Mouse (Mus musculus) embryonic facial prominence, embryonic 12.5 days (tissue): ENCODE measurements around the gene Zfp273. TPM values are rescaled to one million over a fixed set of nuclear protein-coding genes. Genes with fewer than 3 reads are reported as not detected.
"Not testable (repeated sequence)": the region's sequence is repeated elsewhere in the genome, so short reads cannot be mapped to it uniquely, and the experiment has no call there.

Experiments used
- ATAC-seq: fragments of 200-750 bp; cut with Nextera tagmentation; 2 replicates; pipeline ENCODE4 v1.8.0; 2017; ENCODE audit not compliant: insufficient number of reproducible peaks, insufficient read depth, low FRiP score, low TSS enrichment
- H3K27ac ChIP-seq: fragments of 300-500 bp; sonication (generic); 2 replicates; pipeline ENCODE4 v1.5.1; 2016; ENCODE audit warnings: mild to moderate bottlenecking
- H3K27me3 ChIP-seq: fragments of 300-500 bp; sonication (generic); 2 replicates; pipeline ENCODE4 v1.6.1; 2016; ENCODE audit warnings: mild to moderate bottlenecking, moderate library complexity
- H3K36me3 ChIP-seq: fragments of 300-500 bp; sonication (generic); 2 replicates; pipeline ENCODE4 v1.6.1; 2016; ENCODE audit warnings: mild to moderate bottlenecking
- H3K4me1 ChIP-seq: fragments of 300-500 bp; sonication (generic); 2 replicates; pipeline ENCODE4 v1.6.1; 2016
- H3K4me2 ChIP-seq: fragments of 300-500 bp; sonication (generic); replicated peaks from 2 replicates; pipeline ENCODE4 v1.6.1; 2016; ENCODE audit warnings: mild to moderate bottlenecking, moderate library complexity
- H3K4me3 ChIP-seq: fragments of 300-500 bp; sonication (generic); 2 replicates; pipeline ENCODE4 v1.5.1; 2016; ENCODE audit warnings: mild to moderate bottlenecking
- H3K9ac ChIP-seq: fragments of 300-500 bp; sonication (generic); 2 replicates; pipeline ENCODE4 v1.6.1; 2016; ENCODE audit warnings: mild to moderate bottlenecking, moderate library complexity
- H3K9me3 ChIP-seq: fragments of 300-500 bp; sonication (generic); 2 replicates; pipeline ENCODE4 v1.6.1; 2016; ENCODE audit warnings: mild to moderate bottlenecking, moderate library complexity
- WGBS: fragments of 180-500 bp; shearing (Covaris S2); methylation state at CpG from one replicate; pipeline ENCODE4 v1.1.7; 2016; 5-methylcytosine and 5-hydroxymethylcytosine counted together
- polyA plus RNA-seq: library from polyadenylated mRNA; unstranded; fragments of >200 nt; fragmentation: Nextera tagmentation; extraction: Ambion mirVana; gene quantifications from 2 replicates; pipeline ENCODE4 v1.2.1, GENCODE M21; 2016

Zfp273 gene
- polyA plus RNA-seq, 1 experiment from 2014 or later = 9.6 TPM

GRCm38 (mm10) chr13:67876049-67876698 lies 62.6 kb downstream of the Zfp273 start:
- not testable (repeated sequence) for H3K4me2 ChIP-seq, H3K27me3 ChIP-seq, H3K36me3 ChIP-seq, H3K4me1 ChIP-seq, H3K4me3 ChIP-seq, H3K27ac ChIP-seq, ATAC-seq, H3K9ac ChIP-seq, H3K9me3 ChIP-seq
- WGBS = 44% methylated on average over 7 of the region's 12 CpGs

Other genes with a start within 250 kb of the Zfp273 start
- 5.3 TPM in 2 replicates for gene Zfp729b, start 204.0 kb upstream of the Zfp273 start, polyA plus RNA-seq
- gene Gm49345, start 176.0 kb upstream of the Zfp273 start, polyA plus RNA-seq = not detected in 2 replicates
- gene Zfp729a, start 175.9 kb upstream of the Zfp273 start, polyA plus RNA-seq = 3.2 and 3.8 TPM in 2 replicates
- 14.8 and 14.9 TPM in 2 replicates for gene Zfp738, start 126.7 kb upstream of the Zfp273 start, polyA plus RNA-seq
- 8.4 and 10.5 TPM in 2 replicates for gene Zfp65, start 84.6 kb upstream of the Zfp273 start, polyA plus RNA-seq
- 7.5 and 7.7 TPM in 2 replicates for gene Zfp85, start 58.5 kb upstream of the Zfp273 start, polyA plus RNA-seq
- gene Zfp493, start 34.0 kb upstream of the Zfp273 start, polyA plus RNA-seq = 3.3 and 3.8 TPM in 2 replicates
- gene Gm10037, start 17.4 kb downstream of the Zfp273 start, polyA plus RNA-seq = 4.1 and 4.6 TPM in 2 replicates
- gene BC048507, start 49.6 kb downstream of the Zfp273 start, polyA plus RNA-seq = not detected in 2 replicates